Mouse (Mus musculus): Measurements from ENCODE around the gene Fam163b.

The Fam163b gene

GRCm38 (mm10) chr2:27136336-27136735 is 6.0 kb downstream of the Fam163b start:
- no peak for DNase-seq (ENCODE audit: extremely low read depth, insufficient read length, low spot score)

GRCm38 (mm10) chr2:27135935-27136334 is 6.4 kb downstream of the Fam163b start:
- no peak for DNase-seq (ENCODE audit: extremely low read depth, insufficient read length, low spot score)

GRCm38 (mm10) chr2:27128990-27129389 is 13.3 kb downstream of the Fam163b start:
- no peak for DNase-seq (ENCODE audit: extremely low read depth, insufficient read length, low spot score)

- no peak for DNase-seq (ENCODE audit: extremely low read depth, insufficient read length, low spot score)
These were observed 15.8 kb downstream of the Fam163b start for GRCm38 (mm10) chr2:27126496-27126895.

- DNase-seq (ENCODE audit: extremely low read depth, insufficient read length, low spot score) = peak; percentile 25
These were observed 16.3 kb downstream of the Fam163b start for GRCm38 (mm10) chr2:27125979-27126378.

- no peak for DNase-seq (ENCODE audit: extremely low read depth, insufficient read length, low spot score)
These were observed 19.2 kb downstream of the Fam163b start for GRCm38 (mm10) chr2:27123121-27123520.

- no peak for DNase-seq (ENCODE audit: extremely low read depth, insufficient read length, low spot score)
These were observed 19.7 kb downstream of the Fam163b start for GRCm38 (mm10) chr2:27122578-27122977.

GRCm38 (mm10) chr2:27121626-27122355 is 20.5 kb downstream of the Fam163b start:
- DNase-seq (ENCODE audit: extremely low read depth, insufficient read length, low spot score) = no peak

- peak; percentile 39 for DNase-seq (ENCODE audit: extremely low read depth, insufficient read length, low spot score)
These were observed 22.1 kb downstream of the Fam163b start for GRCm38 (mm10) chr2:27120241-27120641.

GRCm38 (mm10) chr2:27119766-27120165 is 22.5 kb downstream of the Fam163b start:
- no peak for DNase-seq (ENCODE audit: extremely low read depth, insufficient read length, low spot score)

GRCm38 (mm10) chr2:27118452-27118851 is 23.8 kb downstream of the Fam163b start:
- DNase-seq (ENCODE audit: extremely low read depth, insufficient read length, low spot score) = no peak

GRCm38 (mm10) chr2:27114169-27114568 is 28.1 kb downstream of the Fam163b start:
- DNase-seq (ENCODE audit: extremely low read depth, insufficient read length, low spot score) = no peak

- DNase-seq (ENCODE audit: extremely low read depth, insufficient read length, low spot score) = no peak
These were observed 29.7 kb downstream of the Fam163b start for GRCm38 (mm10) chr2:27112585-27112984.

GRCm38 (mm10) chr2:27109052-27109451 is 33.2 kb downstream of the Fam163b start:
- DNase-seq (ENCODE audit: extremely low read depth, insufficient read length, low spot score) = no peak

- DNase-seq (ENCODE audit: extremely low read depth, insufficient read length, low spot score) = no peak
These were observed 34.1 kb downstream of the Fam163b start for GRCm38 (mm10) chr2:27108144-27108543.

- no peak for DNase-seq (ENCODE audit: extremely low read depth, insufficient read length, low spot score)
These were observed 35.5 kb downstream of the Fam163b start for GRCm38 (mm10) chr2:27106816-27107215.

- no peak for DNase-seq (ENCODE audit: extremely low read depth, insufficient read length, low spot score)
These were observed 38.7 kb downstream of the Fam163b start for GRCm38 (mm10) chr2:27103554-27103953.

- DNase-seq (ENCODE audit: extremely low read depth, insufficient read length, low spot score) = peak; percentile 58
These were observed 44.5 kb downstream of the Fam163b start for GRCm38 (mm10) chr2:27097776-27098175.

- peak; percentile 71 for DNase-seq (ENCODE audit: extremely low read depth, insufficient read length, low spot score)
These were observed 45.0 kb downstream of the Fam163b start for GRCm38 (mm10) chr2:27097241-27097656.

- peak; percentile 76 for DNase-seq (ENCODE audit: extremely low read depth, insufficient read length, low spot score)
These were observed 45.8 kb downstream of the Fam163b start for GRCm38 (mm10) chr2:27096341-27096981.

GRCm38 (mm10) chr2:27095178-27095577 is 47.1 kb downstream of the Fam163b start:
- no peak for DNase-seq (ENCODE audit: extremely low read depth, insufficient read length, low spot score)

- DNase-seq (ENCODE audit: extremely low read depth, insufficient read length, low spot score) = no peak
These were observed 53.1 kb downstream of the Fam163b start for GRCm38 (mm10) chr2:27089238-27089637.
